Mouse (Mus musculus) right cerebral cortex, postnatal 36 days (tissue): ENCODE data around the gene Gp9.

ENCODE experiments used
- DNase-seq, 2 experiments: peaks; one replicate each; pipeline ENCODE4 v3.0.0; 2022; ENCODE audit warnings: low spot score in 2 of 2, mixed read lengths in 1 of 2

Gp9 gene

DNA sequence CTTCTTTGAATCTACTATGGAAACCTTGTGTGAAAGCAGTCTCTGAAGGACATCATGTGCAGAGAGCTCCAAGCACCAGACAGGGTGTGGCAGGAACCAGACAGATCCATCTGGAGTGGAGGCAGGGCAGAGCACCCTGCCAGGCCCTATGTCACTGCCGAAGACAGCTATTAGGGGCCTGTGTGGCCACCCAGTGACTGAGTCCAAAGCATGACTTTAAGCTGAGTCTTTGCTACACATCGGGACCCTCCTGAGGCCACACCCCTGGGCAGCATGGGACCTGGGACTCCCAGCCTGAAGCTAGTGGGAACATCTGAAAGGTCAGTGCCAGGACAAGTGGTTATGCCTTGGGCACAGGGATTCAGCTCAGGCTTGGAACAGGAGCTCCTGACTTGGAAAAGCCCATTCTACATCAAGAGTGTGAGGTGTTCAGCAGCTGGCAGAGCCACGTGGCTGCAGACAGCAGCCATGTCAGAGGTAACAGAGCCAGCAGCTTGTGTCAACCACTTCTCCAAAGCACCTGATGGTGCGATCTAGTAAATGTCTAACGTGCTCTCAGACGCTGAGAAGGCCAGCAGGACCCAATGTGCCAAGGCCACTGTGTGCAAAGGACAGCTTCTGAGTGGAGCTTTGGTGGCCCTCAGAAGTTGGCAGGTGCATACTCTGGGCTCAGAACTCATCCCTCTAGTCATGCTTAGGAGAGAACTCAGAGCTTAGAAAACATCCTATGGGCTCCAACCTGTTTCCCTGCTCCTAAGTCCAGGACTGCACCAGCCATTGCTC lies 9.4 kb downstream of the Gp9 start:
- DNase-seq = no peak

DNA sequence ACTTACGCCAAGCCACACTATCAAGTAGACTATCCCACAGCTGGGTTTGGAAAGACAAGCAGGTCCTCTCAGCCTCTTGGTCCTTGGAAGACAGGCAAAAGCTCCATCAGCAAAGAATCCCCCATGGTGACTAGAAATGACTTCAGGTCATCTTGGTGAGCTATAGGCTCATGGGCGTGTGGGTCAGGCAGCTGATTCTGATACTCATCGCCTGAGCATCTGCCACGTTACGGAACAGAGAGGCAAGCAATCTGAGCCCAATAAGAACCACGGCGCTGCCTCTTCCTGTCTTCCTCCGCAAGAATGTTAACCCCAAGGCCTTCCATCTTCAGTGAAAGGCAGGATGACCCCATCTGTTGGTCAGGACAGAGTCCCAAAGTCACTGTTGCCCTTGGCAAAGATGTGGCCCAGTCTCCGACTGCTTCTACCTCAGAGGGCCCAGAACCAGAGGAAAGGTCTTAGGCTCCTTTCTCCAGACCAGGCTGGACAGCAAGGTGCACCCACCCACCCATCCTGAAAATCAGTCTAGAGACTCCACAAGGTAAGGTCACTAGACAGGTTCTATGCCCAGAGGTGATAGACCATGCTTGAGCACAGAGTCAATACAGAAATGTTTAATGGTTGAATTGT lies 10.5 kb downstream of the Gp9 start:
- no peak for DNase-seq

DNA sequence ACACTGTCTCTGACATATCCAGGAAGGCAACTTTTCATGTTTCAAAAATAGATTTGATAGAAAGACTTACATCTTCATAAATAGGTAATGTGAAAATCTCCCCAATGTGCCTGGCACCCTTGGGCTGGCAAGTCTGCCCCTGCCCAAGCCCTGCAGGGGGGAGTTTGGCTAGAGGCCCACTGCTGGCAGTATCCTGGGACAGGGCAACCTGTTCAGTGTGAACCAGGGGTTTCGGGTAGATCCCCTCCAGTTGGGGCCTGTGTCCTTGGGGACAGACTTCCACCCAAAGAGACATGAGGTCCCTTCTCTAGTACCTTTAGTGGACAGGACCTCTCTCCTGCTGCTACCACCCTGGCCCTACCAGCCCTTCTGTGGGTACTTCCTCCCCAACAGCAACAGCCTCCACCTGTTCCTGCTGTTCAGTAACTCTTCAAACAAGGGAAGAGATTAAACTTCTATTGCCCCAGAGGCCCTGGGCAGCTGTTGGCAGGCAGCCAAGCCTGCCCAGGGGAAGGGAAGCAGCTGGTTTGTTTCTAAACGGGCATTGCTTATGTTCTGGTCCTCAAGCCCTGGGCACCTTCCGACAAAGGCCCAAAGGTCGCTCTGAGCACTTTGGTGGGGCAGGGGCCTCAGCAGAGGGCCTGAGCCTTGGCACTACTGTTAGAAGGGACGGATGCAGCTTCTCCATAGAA lies 11.2 kb downstream of the Gp9 start:
- DNase-seq = no peak

DNA sequence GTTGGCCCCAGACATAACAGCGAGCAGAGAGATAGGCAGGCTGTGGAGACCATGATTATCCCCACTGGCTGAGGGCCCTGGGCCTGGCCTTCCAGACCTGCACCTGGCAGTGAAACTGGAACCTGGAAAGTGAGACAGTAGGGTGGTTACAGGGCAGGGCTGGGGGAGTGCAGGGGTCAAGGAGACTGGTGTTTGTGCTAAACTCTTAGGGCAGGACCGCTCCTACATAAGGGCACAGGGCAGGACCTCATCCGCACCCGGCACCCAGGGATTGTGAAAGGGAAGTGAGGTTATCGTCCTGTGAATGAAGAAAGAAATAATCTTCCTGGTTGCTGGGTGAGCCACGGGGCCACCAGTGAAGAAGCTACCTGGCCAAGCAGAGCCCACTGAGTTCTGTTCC lies 11.9 kb downstream of the Gp9 start:
- DNase-seq = no peak

DNA sequence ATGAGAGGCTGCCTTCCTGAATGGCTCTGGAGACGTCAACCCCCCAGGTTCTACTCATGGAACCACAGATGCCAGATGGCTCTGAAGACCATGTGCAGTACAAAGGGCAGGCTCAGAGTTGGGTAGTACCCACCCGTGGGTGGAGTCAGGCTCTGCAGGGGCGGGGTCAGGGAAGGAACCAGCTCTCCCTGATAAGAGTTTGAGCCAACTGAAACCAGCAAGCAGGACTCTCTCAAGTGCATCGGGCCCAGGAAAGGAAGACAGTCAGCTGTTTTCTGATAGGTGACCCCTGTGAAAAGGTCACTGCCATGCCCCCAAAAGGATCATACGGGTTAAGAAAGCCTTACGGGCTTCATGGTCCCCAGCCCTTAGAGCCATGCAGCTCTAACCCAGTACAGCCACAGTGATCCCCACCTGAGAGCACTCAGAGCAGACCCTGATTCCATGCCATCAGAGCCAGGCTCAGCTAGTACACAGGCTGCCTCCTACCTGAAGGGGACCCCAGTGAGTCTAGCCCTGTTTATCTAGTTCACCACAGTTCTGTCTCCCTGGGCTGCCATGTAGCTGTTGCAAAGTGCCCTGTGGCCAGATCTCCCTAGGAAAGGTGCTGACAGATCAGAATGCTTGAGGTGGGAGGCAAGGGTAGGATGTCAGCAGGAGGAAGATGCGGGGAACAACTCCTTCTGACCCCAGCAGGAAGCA lies 13.1 kb downstream of the Gp9 start:
- DNase-seq = no peak

DNA sequence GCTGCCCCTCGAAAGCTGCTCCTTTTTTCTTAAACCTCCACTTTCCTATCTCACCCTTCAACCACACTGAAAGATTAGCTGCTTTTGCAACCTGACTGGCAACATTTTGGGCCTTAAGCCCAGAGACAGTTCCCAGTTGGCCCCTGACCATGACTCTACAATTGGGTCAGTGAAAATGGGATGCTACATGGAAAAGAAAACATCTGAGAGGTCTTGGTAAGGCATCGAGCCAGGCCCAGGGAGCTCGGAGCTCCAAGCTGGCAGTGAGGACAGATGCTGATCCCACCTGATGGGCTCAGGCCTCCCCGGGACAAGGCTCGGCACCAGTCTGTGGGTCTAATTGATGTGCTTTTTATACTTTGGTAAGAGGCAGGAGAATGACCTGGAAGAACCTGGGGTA lies 14.0 kb downstream of the Gp9 start:
- DNase-seq = no peak

DNA sequence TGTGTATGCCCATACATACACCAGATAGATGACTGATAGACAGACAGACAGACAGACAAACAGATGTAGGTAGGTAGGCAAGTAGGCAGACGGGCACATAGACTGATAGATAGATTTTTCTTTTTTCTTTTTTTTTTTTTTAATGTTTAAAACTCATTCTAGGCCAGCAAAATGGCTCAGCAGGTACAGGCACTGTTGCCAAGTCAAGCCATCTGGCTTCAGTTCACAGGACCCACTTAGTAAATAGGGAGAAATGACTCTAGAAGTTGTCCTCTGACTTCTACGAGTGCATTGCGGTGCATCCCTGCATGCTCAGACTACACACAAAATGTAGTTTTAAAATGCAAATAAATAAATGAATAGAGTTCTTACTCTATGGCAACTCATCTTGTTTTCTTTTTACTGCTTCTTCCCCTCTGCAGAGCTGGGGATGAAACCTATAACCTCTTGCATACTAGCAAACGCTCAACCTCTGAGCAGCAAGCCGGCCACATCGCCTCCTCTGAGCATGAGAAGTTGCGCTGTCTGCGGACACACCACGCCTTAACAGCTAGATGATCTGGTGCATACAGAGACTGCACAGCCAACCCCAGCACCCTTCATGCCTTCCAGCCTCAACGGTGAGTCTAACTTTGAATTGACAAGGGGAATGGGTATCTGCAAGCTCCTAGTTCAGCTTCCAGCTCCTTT lies 16.1 kb downstream of the Gp9 start:
- DNase-seq = no peak

DNA sequence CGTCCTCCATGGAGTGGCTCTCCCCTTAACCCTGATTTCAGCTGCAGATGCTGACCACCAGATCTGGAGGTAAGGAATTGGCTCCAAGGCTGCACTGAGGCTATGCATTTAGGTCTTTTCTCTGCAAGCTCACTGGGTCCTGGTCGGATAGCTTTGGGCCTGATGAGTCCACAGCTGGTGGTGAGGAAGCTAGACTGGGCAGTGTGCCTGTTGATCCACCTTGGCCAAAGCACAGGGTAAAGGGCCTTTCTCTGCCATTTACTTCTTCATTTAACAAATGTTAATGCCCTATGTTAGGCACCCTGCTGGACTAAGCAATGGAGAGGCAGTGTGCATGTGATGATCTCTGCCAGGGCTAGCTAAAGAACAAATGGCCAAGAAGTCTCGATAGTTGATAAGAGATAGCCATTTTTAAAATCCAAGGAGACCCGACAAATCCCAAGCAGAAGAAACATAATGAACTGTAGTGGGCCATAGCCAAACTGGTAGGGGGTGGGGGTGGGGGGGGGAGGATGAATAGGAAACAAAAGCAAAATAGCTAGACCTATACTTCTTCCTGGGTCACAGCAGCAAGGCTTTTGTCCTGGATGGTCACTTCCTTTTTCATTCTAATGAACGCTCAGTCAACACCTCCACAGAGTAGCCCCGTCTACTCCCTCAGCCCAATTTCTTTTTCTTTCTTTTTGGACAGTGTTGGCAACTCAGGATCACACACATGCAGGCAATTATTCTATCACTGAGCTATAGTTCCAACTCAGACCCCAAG lies 17.7 kb downstream of the Gp9 start:
- DNase-seq = no peak

DNA sequence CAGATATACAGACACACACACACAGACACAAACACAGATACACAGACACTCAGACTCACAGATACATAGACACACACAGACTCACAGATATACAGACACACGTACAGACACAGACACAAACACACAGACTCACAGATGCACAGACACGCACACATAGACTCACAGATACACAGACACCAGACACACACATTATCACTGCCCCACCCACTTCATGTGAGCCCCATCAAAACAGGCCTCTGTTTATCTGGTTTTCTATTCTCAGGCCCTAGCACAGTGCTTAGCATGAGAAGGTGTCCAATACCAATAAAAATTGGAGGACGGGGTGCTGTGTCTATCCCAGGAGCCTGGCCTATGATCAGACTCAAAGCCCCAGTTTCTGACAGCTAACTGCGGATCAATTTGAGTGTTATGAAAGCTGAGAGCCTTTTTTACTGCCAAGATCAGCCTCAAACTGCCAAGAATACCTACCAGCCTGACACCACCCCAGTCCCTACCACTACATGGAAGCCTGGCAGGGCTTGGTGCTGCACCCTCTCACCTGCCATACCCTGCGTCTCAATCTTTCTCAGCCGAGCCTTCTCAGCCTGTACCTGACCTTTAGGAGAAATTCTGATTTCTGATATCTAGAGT lies 18.5 kb downstream of the Gp9 start:
- DNase-seq = no peak

DNA sequence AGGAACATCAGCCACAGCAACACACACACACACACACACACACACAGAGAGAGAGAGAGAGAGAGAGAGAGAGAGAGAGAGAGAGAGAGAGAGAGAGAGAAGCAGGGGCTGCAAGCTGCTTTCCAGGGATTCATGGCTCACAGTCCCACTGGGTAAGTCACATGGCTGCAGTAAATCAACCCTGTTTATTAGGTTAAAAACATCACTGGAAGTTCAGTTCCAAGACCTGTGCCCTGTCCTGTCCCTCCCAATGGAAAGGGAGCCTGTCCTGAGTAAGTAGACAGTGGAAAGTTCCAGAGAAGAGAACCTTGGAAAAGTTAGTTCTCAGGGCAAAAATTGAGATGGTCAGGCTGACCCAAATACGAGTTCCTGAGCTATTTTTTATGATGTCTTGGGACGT lies 19.4 kb downstream of the Gp9 start:
- no peak for DNase-seq

DNA sequence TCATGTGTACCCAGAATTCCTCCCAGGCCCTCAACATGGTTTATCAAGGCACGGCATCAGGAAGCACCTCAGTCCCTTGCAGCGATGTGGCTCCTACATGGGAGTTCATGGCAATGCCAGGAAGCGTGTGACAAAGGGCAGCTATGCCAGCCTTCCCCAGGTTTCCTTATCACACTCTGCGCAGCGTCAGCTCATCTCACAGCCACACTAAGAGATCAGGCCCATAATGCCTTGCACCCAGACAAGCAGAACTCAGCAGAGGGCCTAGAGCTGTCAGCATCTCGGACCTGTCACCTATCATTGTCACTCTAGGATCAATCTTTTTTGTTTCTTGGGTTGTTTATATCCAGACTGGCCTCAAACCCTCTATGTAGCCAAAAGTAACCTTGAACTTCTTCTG lies 21.7 kb downstream of the Gp9 start:
- no peak for DNase-seq

DNA sequence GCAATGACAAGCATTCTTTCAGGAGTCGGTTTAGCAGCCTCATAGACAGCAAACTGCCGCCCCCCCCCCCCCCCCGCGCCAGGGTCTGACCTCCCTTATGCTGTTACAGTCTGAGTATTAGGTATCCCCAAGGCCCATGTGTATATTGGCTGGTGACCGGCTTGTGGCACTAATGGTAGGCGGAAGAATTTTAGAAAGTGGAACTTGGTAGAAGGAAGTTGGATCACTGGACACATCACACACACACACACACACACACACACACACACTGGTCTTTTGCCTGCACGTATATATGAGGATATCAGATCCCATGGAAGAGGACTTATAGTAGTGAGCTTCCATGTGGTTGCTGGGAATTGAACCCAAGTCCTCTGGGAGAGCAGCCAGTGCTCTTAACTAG lies 24.6 kb downstream of the Gp9 start:
- DNase-seq = no peak

DNA sequence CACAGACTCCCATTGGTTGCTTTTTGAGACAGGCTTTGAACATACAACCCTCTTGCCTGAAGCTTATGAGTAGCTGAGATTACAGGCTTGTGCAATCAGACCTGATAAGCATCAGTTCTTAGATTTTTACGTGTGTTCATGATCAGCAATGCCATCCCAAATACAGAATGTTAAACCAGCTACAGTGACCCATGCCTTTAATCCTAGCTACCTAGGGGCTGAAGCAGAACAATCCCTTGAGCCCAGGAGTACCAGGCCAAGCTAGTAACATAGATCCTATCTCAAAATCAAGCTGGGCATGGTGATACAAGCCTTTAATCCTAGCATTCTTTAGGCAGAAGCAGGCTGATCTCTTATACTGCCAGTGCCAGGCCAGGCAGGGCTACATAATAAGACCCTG lies 26.2 kb downstream of the Gp9 start:
- no peak for DNase-seq

DNA sequence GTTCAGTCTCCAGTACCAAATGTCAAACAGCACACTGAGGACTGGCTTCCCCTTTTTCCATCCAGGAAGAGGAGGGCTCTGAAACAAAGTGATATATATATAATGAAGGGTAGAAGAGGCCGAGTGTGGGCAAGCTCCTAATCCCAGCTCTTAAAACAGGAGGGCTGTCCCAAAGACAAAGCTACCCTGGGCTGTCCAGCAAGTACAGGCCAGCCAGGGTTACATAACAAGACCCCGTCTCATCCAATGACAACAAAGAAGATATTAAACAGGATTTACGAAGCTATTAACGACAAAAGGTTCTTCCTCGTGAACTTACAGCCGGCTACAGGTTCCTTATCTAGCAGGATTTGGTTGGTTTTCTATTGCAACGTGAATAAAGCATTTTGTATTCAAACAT lies 27.0 kb downstream of the Gp9 start:
- DNase-seq = no peak

DNA sequence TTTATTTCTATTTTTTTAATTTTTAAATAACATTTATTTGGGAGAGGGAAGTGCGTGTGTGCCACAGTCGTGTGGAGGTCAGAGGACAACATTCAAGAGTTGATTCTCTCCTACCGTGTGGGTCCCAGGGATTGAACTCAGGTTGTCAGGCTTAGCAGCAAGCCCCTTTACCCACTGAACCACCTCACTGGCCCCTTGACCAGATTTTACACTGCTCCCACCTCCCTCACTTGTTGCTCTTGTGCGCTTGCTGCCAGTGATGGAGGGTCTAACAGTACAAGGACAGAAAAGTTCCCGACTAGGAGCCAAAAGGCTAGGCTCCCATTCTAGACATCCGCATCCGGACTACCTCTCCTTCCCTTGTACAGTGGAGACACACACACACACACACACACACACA lies 27.6 kb downstream of the Gp9 start:
- DNase-seq = no peak

DNA sequence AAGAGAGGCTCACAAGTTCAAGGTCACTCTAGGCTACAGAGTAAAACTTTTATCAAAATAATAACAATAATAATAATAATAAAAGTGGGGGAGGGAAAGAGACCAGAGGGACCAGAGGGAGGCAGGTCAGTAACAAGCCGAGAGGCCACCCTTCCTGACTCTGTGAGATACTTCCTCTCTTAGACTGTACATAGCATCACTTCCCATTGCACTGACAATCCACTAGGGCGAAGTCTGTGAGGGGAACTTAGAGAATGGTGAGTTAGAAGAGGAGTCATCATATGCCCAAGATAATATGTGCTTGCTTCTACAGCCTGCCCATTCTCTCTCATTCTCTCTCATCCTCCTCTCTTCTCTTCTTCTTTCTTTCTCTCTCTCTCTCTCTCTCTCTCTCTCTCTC lies 28.2 kb downstream of the Gp9 start:
- DNase-seq = no peak

DNA sequence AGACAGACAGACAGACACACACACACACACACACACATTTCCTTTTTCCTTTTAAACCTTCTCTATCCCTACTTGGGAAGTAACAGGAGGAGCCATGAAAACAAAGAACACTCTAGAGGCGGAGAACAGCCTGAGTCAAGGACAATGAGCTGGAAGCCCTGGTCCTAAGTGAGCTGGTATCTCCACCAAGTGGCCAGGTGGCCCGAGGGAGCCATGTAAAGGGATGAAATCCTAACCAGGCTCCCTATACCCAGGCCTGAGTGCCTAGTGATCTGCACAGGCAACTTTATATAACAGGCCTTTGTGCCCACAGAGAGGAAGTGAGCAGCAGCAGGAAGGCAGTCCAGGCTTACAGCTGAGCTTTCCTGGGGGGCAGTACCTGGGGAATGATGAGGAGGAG lies 29.0 kb downstream of the Gp9 start:
- no peak for DNase-seq

DNA sequence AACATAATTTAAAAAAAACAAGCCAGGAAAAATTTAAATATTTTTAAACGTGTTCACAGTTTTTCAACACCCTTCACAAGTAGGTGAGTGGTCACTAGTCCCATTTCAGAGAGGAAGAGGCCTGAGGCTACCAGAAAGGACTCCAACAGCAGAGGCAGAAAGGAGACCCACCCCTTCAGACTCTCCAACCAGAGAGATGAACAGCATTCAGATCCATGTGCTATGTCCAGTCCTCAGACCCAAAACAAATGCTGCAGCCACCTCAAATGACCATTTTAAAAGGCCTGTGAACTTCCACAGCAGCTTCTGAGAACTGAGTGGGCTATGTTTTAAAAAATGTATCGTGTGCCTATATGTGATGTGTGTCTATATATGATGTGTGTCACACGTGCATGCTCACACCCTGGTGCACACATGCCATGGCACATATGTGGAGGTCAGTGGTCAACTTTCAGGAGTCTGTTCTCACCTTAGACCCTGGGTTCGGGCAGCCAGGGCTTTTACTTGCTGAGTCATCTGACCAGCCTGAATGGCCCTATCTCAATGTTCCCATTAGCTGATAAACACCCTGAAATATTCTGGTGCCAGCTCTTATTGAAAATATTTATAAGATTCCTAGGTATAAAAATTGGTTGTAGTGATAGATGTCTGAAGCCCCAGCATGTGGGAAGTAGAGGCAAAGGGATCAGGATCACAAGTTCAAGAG lies 30.0 kb downstream of the Gp9 start:
- no peak for DNase-seq

DNA sequence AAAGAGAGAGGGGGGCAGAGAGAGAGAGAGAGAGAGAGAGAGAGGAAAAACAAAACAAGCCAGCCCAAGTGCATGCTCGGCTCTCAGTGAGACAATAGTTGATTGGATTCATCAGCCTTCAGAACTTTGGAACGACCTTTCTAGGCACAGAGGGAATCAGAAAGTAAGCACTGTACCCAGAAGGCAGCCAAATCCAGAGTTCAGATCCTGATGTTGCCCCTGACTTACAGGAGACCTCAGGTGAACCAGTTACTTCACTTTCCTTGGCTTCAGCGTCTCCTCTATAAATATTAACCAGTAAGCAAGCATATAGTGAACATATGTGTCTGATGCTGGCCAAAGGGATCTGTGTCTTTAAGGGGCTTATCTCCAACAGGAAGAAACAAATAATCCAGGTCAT lies 30.6 kb downstream of the Gp9 start:
- DNase-seq = no peak

DNA sequence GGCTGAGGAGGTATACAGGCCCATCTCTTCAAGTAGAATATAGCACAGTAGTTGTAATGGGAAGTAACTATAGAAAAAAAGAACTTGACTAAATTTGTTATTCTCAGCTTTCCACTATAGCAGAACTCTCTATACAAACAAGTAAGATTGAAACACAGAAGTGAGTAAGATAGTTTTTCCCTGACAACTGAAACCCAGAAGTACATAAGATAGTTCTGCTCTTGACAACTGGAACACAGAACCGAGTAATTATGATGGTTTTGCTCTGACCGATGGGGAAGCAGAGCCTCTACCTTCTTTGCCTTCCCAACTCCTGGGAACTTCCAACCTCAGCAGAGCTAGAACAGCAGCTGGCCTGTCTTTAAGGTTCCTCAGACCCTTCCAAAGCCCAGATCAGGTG lies 31.3 kb downstream of the Gp9 start:
- no peak for DNase-seq
